ENCODE assay signal across 13 mouse cellular contexts in genomic region chr13:92594481-92594880, GRCm38 (mm10). TPM values are rescaled to one million over a fixed set of nuclear protein-coding genes. Genes with fewer than 3 reads are reported as not detected.
DNase-seq lines count a peak whose midpoint lies in the region; ATAC-seq and TF ChIP-seq lines count a peak whose summit lies in the region.
"Had no signal": no experiment of that assay in that cellular context is flagged by ENCODE, and none has a peak within 500 bp of the region (broad histone marks: within the 10 kb centered on the region; RNA-seq: fewer than 3 reads in every experiment).

No protein-coding gene starts in this region.

- no peaks in the 10 kb centered on the region for H3K9me3 ChIP-seq in midbrain, embryonic 10.5 days (replicated peaks)
- H3K9me3 ChIP-seq in midbrain, postnatal 0 days (ENCODE audit: low read length): no peaks in the 10 kb centered on the region
- no peaks in the 10 kb centered on the region for H3K9me3 ChIP-seq in hindbrain, postnatal 0 days (ENCODE audit: low read length)
- no peaks in the 10 kb centered on the region for H3K9me3 ChIP-seq in neural tube, embryonic 15.5 days (replicated peaks)

- H3K4me2 ChIP-seq in midbrain, postnatal 0 days (ENCODE audit: low read depth, low read length, poor library complexity, severe bottlenecking): no peak overlapping the region
- no peak overlapping the region for H3K4me2 ChIP-seq in hindbrain, postnatal 0 days (ENCODE audit: low read depth, low read length)
- no peak overlapping the region for H3K4me2 ChIP-seq in neural tube, embryonic 15.5 days

- H3K27me3 ChIP-seq in midbrain, embryonic 10.5 days (ENCODE audit: low read depth, poor library complexity, severe bottlenecking): no peaks in the 10 kb centered on the region
- no peaks in the 10 kb centered on the region for H3K27me3 ChIP-seq in midbrain, postnatal 0 days (ENCODE audit: insufficient read depth, low read length)
- no peaks in the 10 kb centered on the region for H3K27me3 ChIP-seq in hindbrain, postnatal 0 days (ENCODE audit: insufficient read depth, low read length)
- no peaks in the 10 kb centered on the region for H3K27me3 ChIP-seq in neural tube, embryonic 15.5 days (replicated peaks)

- no peak overlapping the region for H3K9ac ChIP-seq in midbrain, postnatal 0 days (replicated peaks; ENCODE audit: low read length, poor library complexity, severe bottlenecking)
- H3K9ac ChIP-seq in hindbrain, postnatal 0 days (replicated peaks; ENCODE audit: low read length): no peak overlapping the region
- H3K9ac ChIP-seq in neural tube, embryonic 15.5 days (replicated peaks): no peak overlapping the region

- peak overlapping the region; percentile 80 for H3K27ac ChIP-seq in midbrain, embryonic 10.5 days (replicated peaks)
- H3K27ac ChIP-seq in midbrain, postnatal 0 days (ENCODE audit: low read depth, low read length): no peak overlapping the region
- no peak overlapping the region for H3K27ac ChIP-seq in hindbrain, postnatal 0 days
- H3K27ac ChIP-seq in neural tube, embryonic 15.5 days (replicated peaks): peak overlapping the region; percentile 54

- H3K4me1 ChIP-seq in midbrain, embryonic 10.5 days: peaks cover 48% of the 10 kb centered on the region
- 0 out of 2 replicates have a peak, but pooled peaks cover 4% of the 10 kb centered on the region for H3K4me1 ChIP-seq in midbrain, postnatal 0 days (ENCODE audit: insufficient read depth, low read length)
- H3K4me1 ChIP-seq in hindbrain, postnatal 0 days (ENCODE audit: insufficient read depth, low read length): no peaks in the 10 kb centered on the region
- peaks cover 23% of the 10 kb centered on the region for H3K4me1 ChIP-seq in neural tube, embryonic 15.5 days

- no peaks in the 10 kb centered on the region for H3K36me3 ChIP-seq in midbrain, embryonic 10.5 days
- H3K36me3 ChIP-seq in midbrain, postnatal 0 days (ENCODE audit: insufficient read depth, low read length): no peaks in the 10 kb centered on the region
- H3K36me3 ChIP-seq in hindbrain, postnatal 0 days (ENCODE audit: insufficient read depth, low read length): no peaks in the 10 kb centered on the region
- H3K36me3 ChIP-seq in neural tube, embryonic 15.5 days: no peaks in the 10 kb centered on the region

- 50% methylated on average over 6 of the region's 6 CpGs for WGBS in midbrain, embryonic 10.5 days
- 32% methylated on average over 6 of the region's 6 CpGs for WGBS in midbrain, postnatal 0 days
- WGBS in hindbrain, postnatal 0 days: 26% methylated on average over 6 of the region's 6 CpGs
- WGBS in neural tube, embryonic 15.5 days: 14% methylated on average over 6 of the region's 6 CpGs

- no peak for ATAC-seq in midbrain, postnatal 0 days (ENCODE audit: low FRiP score)
- no peak for ATAC-seq in hindbrain, postnatal 0 days
- ATAC-seq in neural tube, embryonic 15.5 days (ENCODE audit: low FRiP score): no peak
- no peak for ATAC-seq in megakaryocyte, adult 5-6 weeks (ENCODE audit: poor library complexity, severe bottlenecking)

- peak overlapping the region; percentile 12; the same call in 1 of the 2 replicates for H3K4me3 ChIP-seq in midbrain, embryonic 10.5 days
- H3K4me3 ChIP-seq in midbrain, postnatal 0 days (ENCODE audit: low read depth, low read length): no peak overlapping the region
- no peak overlapping the region for H3K4me3 ChIP-seq in hindbrain, postnatal 0 days (ENCODE audit: low read length)
- no peak overlapping the region for H3K4me3 ChIP-seq in neural tube, embryonic 15.5 days (replicated peaks)

- no peak for TF ChIP-seq CTCF in midbrain, postnatal 0 days (IDR thresholded peaks at IDR 0.05)
- no peak for TF ChIP-seq CTCF in hindbrain, postnatal 0 days (IDR thresholded peaks at IDR 0.05; ENCODE audit: low read depth)

- peak; percentile 38 for DNase-seq in embryo, embryonic 9.5 days (ENCODE audit: extremely low spot score)
- no peak for DNase-seq in embryo, embryonic 10 days (ENCODE audit: low spot score)
- DNase-seq in midbrain, embryonic 10.5 days (ENCODE audit: low spot score): no peak
- no peak for DNase-seq in midbrain, postnatal 0 days (ENCODE audit: low spot score)
- DNase-seq in hindbrain, postnatal 0 days (ENCODE audit: low spot score): peak; percentile 26
- no peak for DNase-seq in urinary bladder, postnatal 4 days (ENCODE audit: low spot score in 2 of 2)
- DNase-seq: cerebellum, postnatal 14 days; lung, postnatal 36 days had no signal

RNA-seq across cellular contexts. Expression of gene Serinc5, which starts 16.4 kb away (rescaled TPM):
- polyA plus RNA-seq in midbrain, embryonic 10.5 days (2016; fragmentation: Nextera tagmentation; extraction: Ambion mirVana): 10.6 and 11.1 TPM in 2 replicates
- 38.4 and 40.7 TPM in 2 replicates for total RNA-seq in midbrain, postnatal 0 days (2014; rRNA removed)
- 12.8 and 13.5 TPM in 2 replicates for polyA plus RNA-seq in midbrain, postnatal 0 days (2015; fragmentation: Nextera tagmentation; extraction: Ambion mirVana)
- 42.8 and 52.5 TPM in 2 replicates for total RNA-seq in hindbrain, postnatal 0 days (2014; rRNA removed)
- polyA plus RNA-seq in hindbrain, postnatal 0 days (2015; fragmentation: Nextera tagmentation; extraction: Ambion mirVana): 14.3 and 14.8 TPM in 2 replicates
- 16.1 and 16.6 TPM in 2 replicates for polyA plus RNA-seq in neural tube, embryonic 15.5 days (2015; fragmentation: Nextera tagmentation; extraction: Ambion mirVana)
- total RNA-seq in megakaryocyte, adult 5-6 weeks (2015): 10.8 and 12.0 TPM in 2 replicates
- total RNA-seq in megakaryocyte, adult 5-6 weeks (2017): 9.7 and 11.8 TPM in 2 replicates

RNA-seq across cellular contexts. Expression of gene Spz1, which starts 18.5 kb away (rescaled TPM):
- not detected in 2 replicates for polyA plus RNA-seq in midbrain, embryonic 10.5 days (2016; fragmentation: Nextera tagmentation; extraction: Ambion mirVana)
- not detected in 2 replicates for total RNA-seq in midbrain, postnatal 0 days (2014; rRNA removed)
- polyA plus RNA-seq in midbrain, postnatal 0 days (2015; fragmentation: Nextera tagmentation; extraction: Ambion mirVana): not detected in 2 replicates
- not detected in 2 replicates for total RNA-seq in hindbrain, postnatal 0 days (2014; rRNA removed)
- not detected in 2 replicates for polyA plus RNA-seq in hindbrain, postnatal 0 days (2015; fragmentation: Nextera tagmentation; extraction: Ambion mirVana)
- not detected in 2 replicates for polyA plus RNA-seq in neural tube, embryonic 15.5 days (2015; fragmentation: Nextera tagmentation; extraction: Ambion mirVana)
- not detected in 2 replicates for total RNA-seq in megakaryocyte, adult 5-6 weeks (2015)
- 0.18 TPM in 1 of 2 replicates, not detected in the other for total RNA-seq in megakaryocyte, adult 5-6 weeks (2017)
- total RNA-seq: gastrocnemius, adult 18-20 months; layer of hippocampus, postnatal 25 days; MEL had no signal

Comparison
In these comparisons a context has a peak if more than half of its experiments do, and no peak if none do; other contexts are left out.
1. DNase-seq: peak in embryo, embryonic 9.5 days (single experiment) and hindbrain, postnatal 0 days (single experiment); none in embryo, embryonic 10 days (single experiment), midbrain, embryonic 10.5 days (single experiment), midbrain, postnatal 0 days (single experiment) and urinary bladder, postnatal 4 days (0 of 2).
2. H3K27ac ChIP-seq: peak in midbrain, embryonic 10.5 days (single experiment) and neural tube, embryonic 15.5 days (single experiment); none in midbrain, postnatal 0 days (single experiment) and hindbrain, postnatal 0 days (single experiment).